In the genomic region with DNA sequence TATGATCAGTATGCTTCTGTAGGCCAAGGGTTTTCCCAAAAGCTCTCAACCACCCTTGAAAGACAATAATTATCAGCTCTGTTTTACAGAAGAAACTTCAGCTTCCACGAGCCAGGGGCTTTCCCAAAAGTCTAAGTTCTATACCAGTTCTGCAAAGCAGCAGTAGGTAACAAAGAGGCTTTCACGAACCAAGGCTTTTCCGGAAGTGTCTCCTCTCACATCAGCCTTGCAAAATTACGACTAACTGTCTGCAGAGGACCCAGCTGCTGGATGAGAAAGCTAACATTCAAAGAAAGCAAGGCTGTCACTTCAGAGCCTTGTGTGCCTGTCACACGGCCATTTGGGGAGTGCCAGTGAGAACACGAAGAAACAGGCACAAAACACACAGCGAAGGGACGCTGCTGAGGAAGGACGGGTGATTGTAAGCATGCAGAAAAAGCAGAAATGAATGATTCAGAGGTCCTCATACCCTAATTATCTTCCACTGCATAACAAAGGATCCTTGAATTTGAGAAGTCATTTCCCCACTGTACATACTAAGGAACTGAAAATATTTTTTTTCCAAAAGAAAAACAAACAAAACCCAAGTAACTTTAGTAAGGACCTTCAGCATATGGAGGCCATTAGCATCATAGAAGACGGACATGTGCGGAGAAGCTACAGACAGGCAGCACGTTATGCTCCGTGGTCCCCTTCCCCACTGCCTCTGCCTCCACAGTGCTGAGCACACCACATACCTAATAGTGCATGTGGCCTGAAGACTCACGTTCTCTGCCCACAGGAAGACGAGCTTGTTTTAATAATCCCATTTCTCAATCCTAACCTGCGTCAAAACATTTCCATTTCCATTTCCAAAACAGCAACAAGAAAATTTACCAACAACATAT, we compare ENCODE assay signal across 19 mouse cellular contexts. TPM values are rescaled to one million over a fixed set of nuclear protein-coding genes. Genes with fewer than 3 reads are reported as not detected.
DNase-seq lines count a peak whose midpoint lies in the region; ATAC-seq and TF ChIP-seq lines count a peak whose summit lies in the region.
"Had no signal": no experiment of that assay in that cellular context is flagged by ENCODE, and none has a peak within 500 bp of the region (broad histone marks: within the 10 kb centered on the region; RNA-seq: fewer than 3 reads in every experiment).

No protein-coding gene starts in this region.

- H3K9me3 ChIP-seq in hindbrain, embryonic 10.5 days: no peaks in the 10 kb centered on the region
- H3K9me3 ChIP-seq in hindbrain, embryonic 16.5 days (ENCODE audit: control insufficient read depth, low read length): no peaks in the 10 kb centered on the region
- H3K9me3 ChIP-seq in CH12.LX (replicated peaks; ENCODE audit: low read length): no peaks in the 10 kb centered on the region
- H3K9me3 ChIP-seq in limb, embryonic 13.5 days: no peaks in the 10 kb centered on the region
- H3K9me3 ChIP-seq: G1E; heart, embryonic 10.5 days had no signal

- dilution Hi-C loops in CH12.LX (cut with MboI; ENCODE audit: extremely low pct_ligation_motif_present, extremely low pct_unique_long_range_greater_than_20kb, low sequenced_read_pairs): no loop called here

- H3K27ac ChIP-seq in hindbrain, embryonic 10.5 days: peak overlapping the region; percentile 29; the same call in 1 of the 2 replicates
- no peak overlapping the region for H3K27ac ChIP-seq in hindbrain, embryonic 16.5 days (ENCODE audit: low read depth, low read length)
- peak overlapping the region; percentile 91 for H3K27ac ChIP-seq in CH12.LX (ENCODE audit: insufficient read depth, low read depth)
- peak overlapping the region; percentile 48 for H3K27ac ChIP-seq in limb, embryonic 13.5 days
- H3K27ac ChIP-seq: heart, embryonic 10.5 days had no signal

- TF ChIP-seq CTCF in CH12.LX (conservative IDR thresholded peaks at IDR 0.05 in 1 of 2, IDR thresholded peaks at IDR 0.05 in 1 of 2; ENCODE audit: low read depth in 2 of 2, low read length in 2 of 2): no peak
- TF ChIP-seq CTCF in brain, embryonic 14.5 days (IDR thresholded peaks at IDR 0.05; ENCODE audit: borderline replicate concordance, extremely low read depth, insufficient read depth, insufficient read length): no peak

- no peak overlapping the region for H3K9ac ChIP-seq in hindbrain, embryonic 16.5 days (ENCODE audit: low read depth, low read length)
- peak overlapping the region; percentile 27 for H3K9ac ChIP-seq in CH12.LX (ENCODE audit: insufficient read depth, low read depth)
- no peak overlapping the region; the same call in 1 of the 2 replicates for H3K9ac ChIP-seq in limb, embryonic 13.5 days
- H3K9ac ChIP-seq: liver, postnatal 0 days had no signal

- WGBS in hindbrain, embryonic 10.5 days: 77% methylated on average over 16 of the region's 16 CpGs
- 65% methylated on average over 16 of the region's 16 CpGs for WGBS in hindbrain, embryonic 16.5 days
- WGBS in limb, embryonic 13.5 days: 65% methylated on average over 16 of the region's 16 CpGs

- H3K27me3 ChIP-seq in hindbrain, embryonic 10.5 days (ENCODE audit: insufficient read depth, poor library complexity, severe bottlenecking): no peaks in the 10 kb centered on the region
- no peaks in the 10 kb centered on the region for H3K27me3 ChIP-seq in hindbrain, embryonic 16.5 days (replicated peaks; ENCODE audit: control insufficient read depth, insufficient read depth, low read length)
- no peaks in the 10 kb centered on the region for H3K27me3 ChIP-seq in CH12.LX (replicated peaks)
- no peaks in the 10 kb centered on the region for H3K27me3 ChIP-seq in limb, embryonic 13.5 days

- no peak for DNase-seq in hindbrain, embryonic 10.5 days (ENCODE audit: low spot score)
- DNase-seq in CH12.LX (ENCODE audit: extremely low read depth): peak; percentile 90
- DNase-seq in brain, embryonic 14.5 days (ENCODE audit: low read depth): peak; percentile 44
- DNase-seq in cerebellum, postnatal 10 days: no peak
- DNase-seq in left cerebral cortex, postnatal 4 days: no peak
- DNase-seq: adrenal gland, postnatal 10 days; cerebellum, postnatal 25 days; kidney, adult 8-10 months; kidney, postnatal 14 days; liver, postnatal 0 days; lung, postnatal 10 days; right cerebral cortex, postnatal 4 days; thymus, adult 2 months had no signal

- in situ Hi-C loops in CH12.LX (cut with MboI; ENCODE audit: low pct_ligation_motif_present, low pct_unique_long_range_greater_than_20kb, low sequenced_read_pairs): no loop called here

- H3K4me2 ChIP-seq in hindbrain, embryonic 16.5 days (ENCODE audit: low read length): no peak overlapping the region
- H3K4me2 ChIP-seq in CH12.LX (ENCODE audit: insufficient read depth, low read depth, poor library complexity, severe bottlenecking): peak overlapping the region; percentile 68
- H3K4me2 ChIP-seq in limb, embryonic 13.5 days (replicated peaks): peak overlapping the region; percentile 19; the same call in 1 of the 2 replicates

- TF ChIP-seq EP300 in CH12.LX (IDR thresholded peaks at IDR 0.05; ENCODE audit: low read length): peak; percentile 44

- ATAC-seq in hindbrain, embryonic 16.5 days: no peak
- no peak for ATAC-seq in limb, embryonic 13.5 days (ENCODE audit: low FRiP score, low read depth)
- ATAC-seq: activated CD4-positive, CD25-positive, alpha-beta regulatory T cell, adult 4 months; liver, postnatal 0 days; midbrain, embryonic 16.5 days had no signal

- TF ChIP-seq RAD21 in CH12.LX (IDR thresholded peaks at IDR 0.05; ENCODE audit: low read depth, low read length): no peak

- H3K36me3 ChIP-seq in hindbrain, embryonic 10.5 days: peaks cover 11% of the 10 kb centered on the region
- H3K36me3 ChIP-seq in hindbrain, embryonic 16.5 days (ENCODE audit: control insufficient read depth, insufficient read depth, low read length): no peaks in the 10 kb centered on the region
- H3K36me3 ChIP-seq in CH12.LX (replicated peaks in 1 of 2; ENCODE audit: control insufficient read depth in 1 of 2, insufficient read depth in 1 of 2, low read length in 1 of 2): peaks cover 0 to 19% of the 10 kb centered on the region in 2 experiments
- H3K36me3 ChIP-seq in limb, embryonic 13.5 days: no peaks in the 10 kb centered on the region
- H3K36me3 ChIP-seq: G1E; heart, embryonic 10.5 days had no signal

- no peak overlapping the region for H3K4me3 ChIP-seq in hindbrain, embryonic 10.5 days
- no peak overlapping the region for H3K4me3 ChIP-seq in hindbrain, embryonic 16.5 days (ENCODE audit: low read length)
- peak overlapping the region in 1 of 3 experiments; percentile 29 for H3K4me3 ChIP-seq in CH12.LX (replicated peaks in 1 of 3; ENCODE audit: low read depth in 2 of 3, low read length in 2 of 3, poor library complexity in 1 of 3)
- no peak overlapping the region for H3K4me3 ChIP-seq in limb, embryonic 13.5 days
- H3K4me3 ChIP-seq: heart, embryonic 10.5 days had no signal

- peaks cover 13% of the 10 kb centered on the region for H3K4me1 ChIP-seq in hindbrain, embryonic 10.5 days (replicated peaks)
- peaks cover 4% of the 10 kb centered on the region for H3K4me1 ChIP-seq in hindbrain, embryonic 16.5 days (ENCODE audit: control insufficient read depth, insufficient read depth, low read depth, low read length)
- H3K4me1 ChIP-seq in CH12.LX (ENCODE audit: control insufficient read depth in 1 of 2, insufficient read depth in 2 of 2): peaks cover 19 to 97% of the 10 kb centered on the region in 2 experiments
- peaks cover 11% of the 10 kb centered on the region for H3K4me1 ChIP-seq in limb, embryonic 13.5 days

- intact Hi-C loops in left cerebral cortex, postnatal 4 days (cut with DNase I): no loop called here

- TF ChIP-seq POLR2A in CH12.LX (IDR thresholded peaks at IDR 0.05; ENCODE audit: low read depth, low read length): peak; percentile 49
- no peak for TF ChIP-seq POLR2A in brain, embryonic 14.5 days (IDR thresholded peaks at IDR 0.05; ENCODE audit: borderline replicate concordance, extremely low read depth, insufficient read depth, insufficient read length, poor library complexity, severe bottlenecking)

- no peaks in the 10 kb centered on the region for H3K79me2 ChIP-seq in CH12.LX (replicated peaks; ENCODE audit: control insufficient read depth, extremely low read depth, insufficient read depth, poor library complexity, severe bottlenecking)

TF ChIP-seq in CH12.LX, 34 proteins besides CTCF, POLR2A, EP300 and RAD21 (continues in another document):
- TF ChIP-seq SIN3A (IDR thresholded peaks at IDR 0.05; ENCODE audit: low read length): no peak
- TF ChIP-seq CHD2 (IDR thresholded peaks at IDR 0.05; ENCODE audit: low read length): no peak
- TF ChIP-seq MYC (IDR thresholded peaks at IDR 0.05; ENCODE audit: low read depth, low read length): peak; percentile 76
- TF ChIP-seq GABPA (IDR thresholded peaks at IDR 0.05; ENCODE audit: insufficient replicate concordance, low read depth, low read length): no peak
- peak; percentile 74 for TF ChIP-seq BHLHE40 (IDR thresholded peaks at IDR 0.05; ENCODE audit: low read depth, low read length)
- no peak for TF ChIP-seq ZC3H11A (IDR thresholded peaks at IDR 0.05; ENCODE audit: low read depth, low read length)
- TF ChIP-seq IRF4 (IDR thresholded peaks at IDR 0.05; ENCODE audit: low read depth, low read length): peak; percentile 57
- peak; percentile 86 for TF ChIP-seq ETS1 (conservative IDR thresholded peaks at IDR 0.05; ENCODE audit: low read depth, low read length)
- TF ChIP-seq TBP (conservative IDR thresholded peaks at IDR 0.05; ENCODE audit: low read depth, low read length): peak; percentile 71; the same call in 1 of the 2 replicates
- TF ChIP-seq TCF12 (IDR thresholded peaks at IDR 0.05; ENCODE audit: low read depth, low read length): 0 out of 2 replicates have a peak, but pooled peaks have one; percentile 7
- no peak for TF ChIP-seq NRF1 (IDR thresholded peaks at IDR 0.05; ENCODE audit: low read depth, low read length)
- TF ChIP-seq CHD1 (IDR thresholded peaks at IDR 0.05; ENCODE audit: low read depth, low read length): 0 out of 2 replicates have a peak, but pooled peaks have one; percentile 64
- no peak; the same call in 1 of the 2 replicates for TF ChIP-seq MXI1 (IDR thresholded peaks at IDR 0.05; ENCODE audit: low read depth, low read length)
- no peak for TF ChIP-seq KAT2A (IDR thresholded peaks at IDR 0.05; ENCODE audit: insufficient replicate concordance, low read length)
- no peak for TF ChIP-seq POLR2AphosphoS2 (IDR thresholded peaks at IDR 0.05; ENCODE audit: low read depth, low read length)
- 0 out of 2 replicates have a peak, but pooled peaks have one; percentile 12 for TF ChIP-seq MAFK (IDR thresholded peaks at IDR 0.05; ENCODE audit: insufficient replicate concordance, low read length)

RNA-seq across cellular contexts. Expression of gene Pxylp1, which starts 38.9 kb away (rescaled TPM):
- polyA plus RNA-seq in hindbrain, embryonic 10.5 days (2016; fragmentation: Nextera tagmentation; extraction: Ambion mirVana): 28.5 and 33.1 TPM in 2 replicates
- 30.7 and 37.6 TPM in 2 replicates for polyA plus RNA-seq in hindbrain, embryonic 16.5 days (2015; fragmentation: Nextera tagmentation; extraction: Ambion mirVana)
- 6.2 and 7.8 TPM in 2 replicates for total RNA-seq in CH12.LX (2012; rRNA removed)
- 8.3 TPM in 2 replicates for total RNA-seq in CH12.LX (2014; rRNA removed)
- 10.1 and 12.0 TPM in 2 replicates for polyA plus RNA-seq in CH12.LX (2012; ENCODE audit: insufficient read length, low read depth)
- polyA plus RNA-seq in brain, embryonic 14.5 days (2012; rRNA removed): 29.1 and 40.1 TPM in 2 replicates
- polyA plus RNA-seq in limb, embryonic 13.5 days (2015; fragmentation: Nextera tagmentation; extraction: Ambion mirVana): 26.3 and 28.7 TPM in 2 replicates
- total RNA-seq in left cerebral cortex, postnatal 4 days (2021): 10 to 100 TPM; 19.1 to 20.7 TPM
- polyA plus RNA-seq: G1E had no signal

Comparison
In these comparisons a context has a peak if more than half of its experiments do, and no peak if none do; other contexts are left out.
1. DNase-seq: peak in CH12.LX (single experiment) and brain, embryonic 14.5 days (single experiment); none in hindbrain, embryonic 10.5 days (single experiment), cerebellum, postnatal 10 days (0 of 2) and left cerebral cortex, postnatal 4 days (single experiment).